Mouse (Mus musculus): ENCODE data around the gene Zfp819. TPM values are rescaled to one million over a fixed set of nuclear protein-coding genes. Genes with fewer than 3 reads are reported as not detected.
A peak's percentile ranks its signal among the peaks of the same experiment; 100 is the strongest.

Zfp819 gene
- under 1 TPM in 1 of 2 experiments, not detected in 1; 0.20 TPM for polyA plus RNA-seq (2017; shearing (Covaris generic))

DNA sequence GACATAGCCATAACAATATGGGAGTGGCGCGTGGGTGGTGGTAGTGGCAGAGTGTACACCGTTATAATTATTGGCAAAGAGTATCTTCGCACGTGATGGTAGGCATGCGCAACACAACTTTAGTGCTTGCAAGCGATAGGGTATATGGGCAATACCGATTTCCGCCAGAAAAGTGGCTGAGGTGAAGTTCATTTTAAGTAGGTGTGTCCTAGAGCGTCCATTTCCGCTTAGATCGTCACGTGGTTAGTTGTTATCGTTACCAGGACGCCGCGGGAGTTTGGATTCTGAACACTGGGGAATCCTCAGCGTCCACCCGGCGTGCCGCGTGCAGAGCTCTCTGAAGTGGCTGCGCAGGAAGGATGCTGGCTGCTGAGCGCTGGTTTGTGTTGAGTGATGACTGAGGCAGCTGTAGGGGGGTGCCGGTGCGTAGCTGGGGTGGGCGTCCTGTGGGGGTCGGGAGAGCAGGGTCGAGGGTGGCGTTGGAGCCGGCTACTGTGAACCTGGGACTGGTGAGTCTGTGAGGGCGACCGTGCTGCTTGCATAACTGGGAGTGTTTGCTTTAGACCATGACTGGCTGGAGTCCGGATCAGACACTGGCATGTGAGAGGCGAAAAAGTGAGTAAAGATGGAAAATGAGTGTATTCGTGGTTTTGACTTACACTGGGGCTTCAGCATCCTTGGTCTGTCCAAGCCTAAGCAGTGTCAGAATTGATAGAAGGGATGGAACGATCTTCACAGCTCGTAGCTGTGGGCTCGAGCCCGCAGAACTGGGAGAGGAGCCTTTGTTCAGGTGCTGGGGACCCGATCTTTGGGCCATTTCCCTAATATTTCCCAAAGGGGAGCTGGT, at the start of gene Zfp819:
Gene Zfp819 (plus strand): TSS at position 274 of the 847 bp plus-strand sequence.
- ATAC-seq, result peak; percentile 75

DNA sequence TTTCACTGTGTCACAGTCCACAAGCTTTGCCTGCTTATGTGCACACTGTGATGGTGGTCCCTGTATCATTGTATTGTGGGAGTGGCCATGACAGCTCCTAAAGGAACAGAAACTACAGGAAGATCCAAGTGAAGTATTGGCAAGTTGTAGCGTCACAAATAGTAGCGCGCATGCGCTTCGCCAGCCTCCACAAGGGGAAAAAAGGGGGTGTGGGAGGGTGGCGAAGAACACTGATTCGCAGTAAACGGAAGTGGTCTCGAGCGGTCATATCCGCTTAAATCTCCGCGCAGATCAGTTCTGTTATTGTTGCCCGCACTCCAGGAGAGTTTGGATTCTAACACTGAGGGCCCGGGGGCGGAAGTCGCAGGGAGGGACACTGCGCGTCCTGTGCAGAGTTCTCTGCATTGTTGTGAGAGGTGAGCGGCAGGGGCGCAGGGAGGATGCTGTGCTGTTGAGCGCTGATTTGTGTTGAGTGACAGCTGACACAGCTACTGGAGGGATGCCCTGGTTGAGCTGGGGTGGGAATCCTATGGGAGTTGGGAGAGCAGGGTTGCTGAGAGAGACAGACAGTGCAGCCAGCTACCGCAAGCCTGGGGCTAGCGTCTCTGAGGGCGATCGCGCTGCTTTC, 44.8 kb upstream of the Zfp819 start, which contains the start of gene Zfp658:
Gene Zfp658 (plus strand): TSS at position 251 of the 628 bp plus-strand sequence.
- peak; percentile 97 for ATAC-seq

DNA sequence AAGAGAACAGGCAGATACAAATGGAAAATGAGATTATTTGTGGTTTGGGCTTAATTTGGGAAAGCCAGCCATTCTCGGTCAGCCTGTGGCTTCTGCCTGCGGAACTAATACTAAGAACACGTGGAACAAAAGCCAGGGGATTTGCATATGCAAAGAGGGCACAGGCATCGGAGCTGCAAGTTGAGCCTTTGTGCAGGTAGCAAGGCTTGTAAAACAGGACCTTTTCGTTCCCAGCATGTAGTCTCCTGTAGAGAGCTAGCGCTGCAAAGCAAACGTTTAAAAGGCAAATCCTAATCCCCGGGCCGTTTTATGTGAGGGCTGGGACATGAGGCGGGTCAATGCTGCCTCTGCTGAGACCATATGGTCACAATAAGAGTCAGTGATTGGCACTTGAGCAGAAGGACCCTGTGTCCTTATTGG, 44.3 kb upstream of the Zfp819 start:
- no peak for ATAC-seq

DNA sequence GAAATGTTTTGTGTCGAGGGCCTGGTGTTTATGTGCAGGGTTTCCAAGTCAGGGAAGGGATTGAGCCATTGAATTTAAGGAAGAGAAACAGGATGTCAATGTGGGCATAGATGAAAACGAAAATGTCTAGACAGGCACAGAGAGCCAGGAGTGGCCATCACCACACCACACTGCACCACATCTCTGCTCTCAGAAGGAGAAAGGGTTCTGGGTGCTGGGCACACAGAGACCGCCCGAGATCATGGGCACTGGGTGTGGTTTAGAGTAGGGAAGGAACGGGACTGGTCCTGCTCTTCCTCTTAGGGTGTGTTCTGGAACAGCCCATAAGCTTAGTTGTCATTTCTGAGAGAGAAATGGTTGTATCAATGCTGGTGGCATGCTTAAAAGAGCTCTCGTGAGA, 43.7 kb upstream of the Zfp819 start:
- ATAC-seq, result no peak

- ATAC-seq, result no peak
These were observed 35.8 kb upstream of the Zfp819 start for GRCm38 (mm10) chr7:43571216-43571615.

GRCm38 (mm10) chr7:43579440-43580171, 27.4 kb upstream of the Zfp819 start, which contains the start of gene Zfp719:
TSS of gene Zfp719 (plus strand) at chr7:43579610.
- ATAC-seq, result peak; percentile 97

- no peak for ATAC-seq
These were observed 26.4 kb upstream of the Zfp819 start for GRCm38 (mm10) chr7:43580526-43580925.

GRCm38 (mm10) chr7:43584790-43585189, 22.2 kb upstream of the Zfp819 start:
- ATAC-seq, result no peak

- no peak for ATAC-seq
These were observed 5.1 kb upstream of the Zfp819 start for GRCm38 (mm10) chr7:43601884-43602283.

- ATAC-seq, result no peak
These were observed 846 bp downstream of the Zfp819 start for GRCm38 (mm10) chr7:43607743-43608287.

DNA sequence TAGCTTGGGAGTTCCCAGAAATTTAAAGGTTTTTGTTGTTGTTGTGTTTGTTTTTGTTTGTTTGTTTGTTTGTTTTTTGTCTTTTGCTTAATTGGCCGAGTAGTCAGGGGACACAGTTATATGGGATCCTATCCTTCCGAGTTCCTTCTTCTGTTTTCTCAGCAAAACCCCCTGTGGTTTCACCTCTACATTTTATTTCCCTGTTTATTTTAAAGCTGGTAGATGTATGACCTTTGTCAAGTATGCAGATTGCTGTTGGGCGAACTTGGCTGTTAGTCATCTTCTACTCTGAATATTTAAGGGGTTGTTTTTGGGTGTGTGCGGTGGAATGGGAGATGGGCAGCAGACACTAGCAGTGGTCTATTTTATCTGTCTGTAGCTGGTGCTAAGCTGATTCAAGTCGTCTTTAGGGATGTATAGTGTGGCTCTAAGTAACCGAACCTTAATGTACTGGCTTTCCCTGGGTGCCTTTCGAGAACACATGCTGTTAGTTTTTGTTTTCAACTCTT, 1.4 kb downstream of the Zfp819 start:
- no peak for ATAC-seq

DNA sequence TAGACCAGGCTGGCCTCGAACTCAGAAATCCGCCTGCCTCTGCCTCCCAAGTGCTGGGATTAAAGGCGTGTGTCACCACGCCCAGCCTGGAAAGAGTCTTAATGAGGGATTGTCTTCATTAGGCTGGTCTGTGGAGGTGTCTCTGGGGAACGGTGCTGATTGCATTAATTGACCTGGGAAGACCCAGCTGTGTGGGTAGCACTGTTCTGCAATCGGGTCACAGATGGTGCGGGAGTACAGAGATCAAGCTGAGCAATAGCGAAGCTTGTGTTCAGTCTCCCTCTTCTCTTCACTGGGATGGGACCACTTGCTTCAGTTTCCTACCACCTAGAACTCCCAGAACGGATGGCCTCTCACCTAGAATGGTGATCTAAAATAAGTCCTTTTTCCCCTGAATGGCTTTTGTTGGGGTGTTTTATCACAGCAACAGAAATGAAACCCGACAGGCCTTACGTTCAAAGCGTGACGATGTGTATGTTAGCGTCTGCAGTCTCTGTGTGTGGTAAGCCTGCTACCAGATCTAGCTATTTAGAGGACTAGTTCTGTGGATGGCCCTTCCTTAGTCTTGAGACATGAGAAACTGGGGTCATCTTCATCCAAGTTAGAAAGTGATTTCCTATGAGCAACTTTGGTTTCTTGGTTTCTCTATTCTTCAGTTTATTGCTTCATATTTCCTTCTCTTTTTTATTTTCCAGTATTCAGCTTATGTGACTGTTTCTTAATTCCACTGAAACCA, 7.0 kb downstream of the Zfp819 start:
- no peak for ATAC-seq

GRCm38 (mm10) chr7:43622927-43623326, 16.0 kb downstream of the Zfp819 start:
- ATAC-seq, result no peak

DNA sequence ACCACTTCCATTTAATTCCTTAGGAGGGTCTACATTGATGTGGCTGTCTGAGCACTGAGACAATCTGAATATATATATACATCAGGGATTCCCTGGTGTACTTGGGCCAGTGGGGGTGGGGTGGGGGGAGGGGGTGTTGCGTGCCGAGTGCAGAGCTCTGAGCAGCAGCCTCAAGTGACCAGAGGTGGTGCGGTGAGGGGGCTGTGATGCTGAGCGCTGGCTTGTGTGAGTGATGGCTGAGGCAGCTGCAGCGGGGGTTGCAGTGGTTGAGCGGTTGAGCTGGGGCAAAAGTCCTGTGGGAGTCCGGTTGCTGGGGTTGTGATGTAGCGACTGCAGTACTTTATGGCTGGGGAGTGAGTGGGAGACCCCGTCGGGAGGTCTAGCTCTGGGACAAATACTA, 16.9 kb downstream of the Zfp819 start:
- no peak for ATAC-seq

- ATAC-seq, result no peak
These were observed 18.1 kb downstream of the Zfp819 start for GRCm38 (mm10) chr7:43625065-43625464.

DNA sequence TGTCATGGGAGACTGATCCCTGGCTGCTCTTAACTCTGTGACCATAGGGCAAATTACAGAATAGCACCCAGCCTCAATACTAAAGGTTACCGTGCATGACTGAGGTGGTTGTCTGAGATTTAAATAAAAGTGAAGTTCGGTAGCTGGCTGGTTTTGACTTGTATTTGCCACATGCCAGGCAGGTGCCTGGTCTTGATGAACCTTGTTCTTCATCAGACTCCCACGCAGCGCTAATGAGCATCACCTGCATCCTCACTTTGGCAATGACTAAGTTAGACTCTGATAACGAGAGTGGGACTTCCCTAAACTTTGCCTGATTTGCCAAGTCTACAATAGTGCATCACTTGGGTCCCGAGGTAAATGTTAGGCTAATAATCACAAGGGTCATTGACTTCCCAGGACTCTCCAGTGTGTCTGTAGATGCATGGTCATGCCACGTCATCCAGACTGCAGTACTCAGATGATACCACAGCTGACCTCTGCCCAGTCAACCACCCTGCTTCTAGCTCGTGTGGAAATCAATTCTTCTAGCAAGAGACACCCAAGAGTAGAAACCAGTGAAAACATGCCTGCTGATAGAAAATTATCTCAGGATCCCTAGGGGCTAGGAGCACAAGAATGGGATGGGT, 18.9 kb downstream of the Zfp819 start:
- no peak for ATAC-seq

DNA sequence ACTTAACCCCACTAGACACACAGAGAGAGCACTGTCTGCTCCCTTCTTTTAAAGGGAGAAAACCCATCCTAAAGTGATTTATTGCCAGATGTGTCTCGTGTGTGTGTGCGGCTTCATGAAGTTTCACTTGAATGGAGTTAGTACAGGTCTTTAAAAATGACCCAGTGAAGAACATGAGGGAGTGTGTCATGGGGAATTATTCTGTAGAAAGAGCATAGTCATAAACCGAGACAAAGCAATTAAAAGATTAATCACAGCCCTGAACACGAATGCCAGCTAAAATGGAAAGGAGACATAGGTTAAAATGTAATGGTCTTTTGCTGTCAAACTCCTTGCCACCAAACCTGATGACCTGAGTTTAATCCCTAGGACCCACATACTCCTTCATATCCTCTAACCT, 27.0 kb downstream of the Zfp819 start:
- ATAC-seq, result no peak

- ATAC-seq, result no peak
These were observed 27.5 kb downstream of the Zfp819 start, which contains the start of gene Ceacam18 for GRCm38 (mm10) chr7:43634500-43634899. TSS of gene Ceacam18 (plus strand) at chr7:43634707.

DNA sequence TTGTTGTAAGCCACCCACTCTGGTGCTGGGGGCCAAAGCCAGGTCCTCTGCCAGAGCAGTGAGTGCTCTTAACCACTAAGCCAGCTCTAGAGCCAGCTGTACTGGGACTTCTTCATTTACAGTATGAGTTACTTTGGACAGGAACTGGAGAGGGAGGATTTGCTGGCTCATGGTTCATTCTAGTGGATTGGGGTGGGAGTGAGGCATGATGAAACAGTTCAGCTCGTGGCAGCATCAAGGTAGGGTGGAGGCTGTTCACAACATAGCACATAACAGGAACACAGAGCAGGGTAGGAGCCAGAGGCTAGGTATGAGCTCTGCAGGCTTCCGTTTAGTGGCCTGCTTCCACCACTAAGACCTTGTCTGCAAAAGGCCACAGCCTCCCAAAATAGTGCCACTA, 29.2 kb downstream of the Zfp819 start:
- ATAC-seq, result no peak

DNA sequence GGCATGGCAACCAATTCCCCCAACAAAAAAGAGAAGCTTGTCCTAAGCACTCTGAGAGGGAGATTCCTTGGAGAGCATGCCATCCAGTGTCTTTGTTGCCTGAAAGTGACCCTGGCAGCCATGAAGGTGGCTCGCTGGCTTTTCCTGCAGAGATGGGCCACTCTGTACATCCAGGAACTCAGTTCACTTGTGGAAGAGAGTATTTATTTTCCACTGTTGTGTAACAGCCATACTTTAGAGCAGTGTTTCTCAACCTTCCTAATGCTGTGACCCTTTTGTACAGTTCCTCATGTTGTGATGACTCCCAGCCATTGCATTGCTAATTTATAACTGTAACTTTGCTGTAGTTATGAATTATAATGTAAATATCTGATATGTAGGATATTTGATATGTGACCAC, 30.1 kb downstream of the Zfp819 start:
- ATAC-seq, result no peak

DNA sequence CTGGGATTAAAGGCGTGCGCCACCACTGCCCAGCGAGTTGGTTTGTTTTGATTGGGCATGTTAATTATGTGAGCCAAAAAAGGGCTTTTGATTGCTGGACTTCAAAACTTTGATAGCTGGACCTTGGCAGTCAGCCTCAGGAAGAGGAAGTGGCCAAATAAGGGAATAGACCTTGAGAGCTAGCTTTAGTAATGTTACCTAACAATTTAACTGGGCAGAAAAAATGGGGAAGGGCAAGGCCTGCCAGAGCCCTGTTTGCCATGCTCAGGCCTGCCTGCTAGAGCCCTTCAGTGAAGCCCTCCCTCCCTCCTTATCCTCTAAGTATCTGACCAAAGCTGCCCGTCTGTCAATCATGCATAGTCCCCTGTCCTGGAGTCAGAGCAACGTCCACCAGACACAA, 35.6 kb downstream of the Zfp819 start:
- ATAC-seq, result no peak
